Mouse (Mus musculus) C2C12 (cell line): Measurements from ENCODE around the gene Nav3. TPM values are rescaled to one million over a fixed set of nuclear protein-coding genes. Genes with fewer than 3 reads are reported as not detected.
"Not testable (repeated sequence)": the region's sequence is repeated elsewhere in the genome, so short reads cannot be mapped to it uniquely, and the experiment has no call there.

Experiments
- H3K27me3 ChIP-seq: one replicate; pipeline ENCODE4 v1.6.1; 2011; ENCODE audit not compliant: control insufficient read depth, insufficient read depth, insufficient read length
- H3K36me3 ChIP-seq: one replicate; pipeline ENCODE4 v1.6.1; 2011; ENCODE audit not compliant: control insufficient read depth, insufficient read depth
- H3K4me3 ChIP-seq: one replicate; pipeline ENCODE4 v1.5.1; 2011; ENCODE audit warnings: mild to moderate bottlenecking, control low read depth; ENCODE audit not compliant: poor library complexity, insufficient read depth, severe bottlenecking
- H3K79me2 ChIP-seq: one replicate; pipeline ENCODE4 v1.6.1; 2011; ENCODE audit not compliant: control insufficient read depth, insufficient read depth
- H3K79me3 ChIP-seq: one replicate; pipeline ENCODE4 v1.6.1; 2011; ENCODE audit warnings: low read depth, control low read depth
- H3ac ChIP-seq: one replicate; pipeline ENCODE3; 2011; ENCODE audit warnings: low read depth; ENCODE audit not compliant: control insufficient read depth, insufficient read length
- CEBPB ChIP-seq: IDR thresholded peaks from one replicate; pipeline ENCODE4 v1.6.1; 2011; ENCODE audit warnings: low read depth, mild to moderate bottlenecking, control low read depth, moderate library complexity
- CTCF ChIP-seq: IDR thresholded peaks from one replicate; pipeline ENCODE4 v1.5.1; 2011; ENCODE audit not compliant: control insufficient read depth, insufficient read depth, insufficient read length
- FOSL1 ChIP-seq: IDR thresholded peaks from one replicate; pipeline ENCODE4 v1.8.0; 2011; ENCODE audit warnings: mild to moderate bottlenecking, low read length; ENCODE audit not compliant: poor library complexity, insufficient read depth, severe bottlenecking
- MAX ChIP-seq: IDR thresholded peaks from one replicate; pipeline ENCODE4 v1.6.1; 2011; ENCODE audit warnings: mild to moderate bottlenecking, control low read depth
- MYOD1 ChIP-seq: IDR thresholded peaks from one replicate; pipeline ENCODE4 v1.6.1; 2011; ENCODE audit warnings: low read depth; ENCODE audit not compliant: control insufficient read depth, insufficient read length
- MYOG ChIP-seq: IDR thresholded peaks from one replicate; pipeline ENCODE4 v1.6.1; 2011; ENCODE audit not compliant: control insufficient read depth, insufficient read length; ENCODE audit errors: extremely low read depth
- USF1 ChIP-seq: IDR thresholded peaks from one replicate; pipeline ENCODE4 v1.6.1; 2011; ENCODE audit warnings: low read depth, mild to moderate bottlenecking, control low read depth, moderate library complexity
- polyA plus RNA-seq: library from polyadenylated mRNA; unstranded; fragments of >200 nt; fragmentation: generic; extraction: Trizol; gene quantifications from one replicate; pipeline ENCODE4 v1.2.1, GENCODE M21; 2012; ENCODE audit warnings: missing spikeins

The Nav3 gene
- polyA plus RNA-seq, 1 experiment = 5.0 TPM

GRCm38 (mm10) chr10:110076575-110076974 lies 379.4 kb downstream of the Nav3 start:
- Histone ChIP-seq H3K27me3 (no peaks in the 10 kb centered on the region), H3ac (no peak overlapping the region), H3K36me3 (no peaks in the 10 kb centered on the region), H3K4me3 (no peak overlapping the region), H3K79me3 (no peaks in the 10 kb centered on the region), H3K79me2 (no peaks in the 10 kb centered on the region)
- no peak for TF ChIP-seq FOSL1
- TF ChIP-seq USF1 = no peak
- TF ChIP-seq MAX = no peak
- TF ChIP-seq CTCF = no peak
- no peak for TF ChIP-seq CEBPB
- TF ChIP-seq MYOG = no peak
- no peak for TF ChIP-seq MYOD1

DNA sequence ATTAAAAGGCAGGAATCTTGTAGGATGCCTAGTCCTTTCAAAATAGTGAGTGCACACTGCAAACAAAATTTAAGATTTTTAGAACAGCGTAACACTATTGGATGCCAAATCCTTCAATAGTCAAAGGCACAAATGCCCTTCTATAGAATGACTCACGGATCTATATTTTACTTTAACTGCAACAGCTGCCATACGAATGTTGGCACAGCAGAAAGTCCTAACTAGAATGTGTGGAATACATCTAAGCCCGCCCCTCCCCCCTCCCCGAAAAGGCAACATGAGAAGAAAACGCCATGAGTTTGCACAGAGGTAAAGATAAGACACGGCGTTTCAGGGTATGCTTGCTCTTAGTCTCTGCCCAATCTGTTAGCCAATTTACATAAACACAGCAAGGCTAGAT lies 383.6 kb downstream of the Nav3 start:
- H3K27me3 ChIP-seq = no peaks in the 10 kb centered on the region
- H3ac ChIP-seq = no peak overlapping the region
- H3K79me2 ChIP-seq = no peaks in the 10 kb centered on the region
- no peak overlapping the region for H3K4me3 ChIP-seq
- H3K79me3 ChIP-seq = no peaks in the 10 kb centered on the region
- H3K36me3 ChIP-seq = no peaks in the 10 kb centered on the region
- TF ChIP-seq USF1 (no peak), MYOG (no peak), MYOD1 (no peak), MAX (no peak), CTCF (no peak), FOSL1 (no peak), CEBPB (no peak)

DNA sequence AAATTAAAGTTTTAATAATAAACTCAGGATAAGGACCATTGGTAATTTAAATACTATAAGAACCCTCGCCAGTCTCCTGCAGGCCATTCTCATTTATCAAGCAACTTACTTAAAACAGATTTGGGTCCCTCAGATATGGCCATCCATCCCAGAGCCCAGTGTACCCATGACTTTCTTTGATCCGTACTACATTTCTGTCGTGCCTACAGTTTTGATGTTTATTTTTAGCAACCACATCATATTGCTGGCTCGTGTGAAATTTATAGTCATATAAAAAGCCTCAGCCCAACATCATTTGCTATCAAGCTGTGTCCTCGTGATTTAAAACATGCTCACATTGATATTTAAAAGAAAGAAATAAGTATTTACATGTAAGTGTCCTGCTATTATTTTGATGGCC lies 394.8 kb downstream of the Nav3 start:
- no peak for TF ChIP-seq MAX
- TF ChIP-seq CEBPB = no peak
- no peak for TF ChIP-seq MYOG
- TF ChIP-seq MYOD1 = no peak
- no peak for TF ChIP-seq FOSL1
- TF ChIP-seq USF1 = no peak
- TF ChIP-seq CTCF = no peak
- H3K36me3 ChIP-seq = no peaks in the 10 kb centered on the region
- H3K4me3 ChIP-seq = no peak overlapping the region
- H3K79me3 ChIP-seq = no peaks in the 10 kb centered on the region
- H3ac ChIP-seq = no peak overlapping the region
- H3K27me3 ChIP-seq = no peaks in the 10 kb centered on the region
- H3K79me2 ChIP-seq = no peaks in the 10 kb centered on the region

GRCm38 (mm10) chr10:110037547-110037946 lies 418.5 kb downstream of the Nav3 start:
- no peak for TF ChIP-seq CEBPB
- no peak for TF ChIP-seq CTCF
- no peak for TF ChIP-seq MYOD1
- TF ChIP-seq MYOG = no peak
- no peak for TF ChIP-seq MAX
- H3K79me3 ChIP-seq = no peaks in the 10 kb centered on the region
- no peaks in the 10 kb centered on the region for H3K36me3 ChIP-seq
- H3ac ChIP-seq = no peak overlapping the region
- H3K27me3 ChIP-seq = no peaks in the 10 kb centered on the region
- H3K4me3 ChIP-seq = no peak overlapping the region
- H3K79me2 ChIP-seq = no peaks in the 10 kb centered on the region

- Histone ChIP-seq H3ac (no peak overlapping the region), H3K79me2 (no peaks in the 10 kb centered on the region), H3K36me3 (no peaks in the 10 kb centered on the region), H3K79me3 (no peaks in the 10 kb centered on the region), H3K4me3 (no peak overlapping the region), H3K27me3 (no peaks in the 10 kb centered on the region)
- TF ChIP-seq USF1 (no peak), FOSL1 (no peak), CTCF (no peak), MAX (no peak), CEBPB (no peak), MYOD1 (no peak), MYOG (no peak)
Measured at GRCm38 (mm10) chr10:110034582-110035099, 421.4 kb downstream of the Nav3 start.

GRCm38 (mm10) chr10:110024897-110025296 lies 431.1 kb downstream of the Nav3 start:
- not testable (repeated sequence) for H3ac ChIP-seq, H3K4me3 ChIP-seq, H3K36me3 ChIP-seq, H3K79me2 ChIP-seq, H3K27me3 ChIP-seq, H3K79me3 ChIP-seq
